Mouse (Mus musculus) embryonic fibroblast, embryonic 13.5 days (primary cell): Measurements from ENCODE around the gene Lpin1. TPM values are rescaled to one million over a fixed set of nuclear protein-coding genes. Genes with fewer than 3 reads are reported as not detected.

Source experiments
- H3K27ac ChIP-seq: 2 replicates; pipeline ENCODE4 v1.5.1; 2012; ENCODE audit warnings: low read length, control low read depth, inconsistent platforms; ENCODE audit not compliant: insufficient read depth
- H3K4me1 ChIP-seq: 2 replicates; pipeline ENCODE4 v1.6.1; 2011; ENCODE audit warnings: low read length; ENCODE audit not compliant: control insufficient read depth, insufficient read depth
- H3K4me3 ChIP-seq: 2 replicates; pipeline ENCODE4 v1.5.1; 2011; ENCODE audit warnings: mild to moderate bottlenecking, control low read depth, low read length; ENCODE audit not compliant: insufficient read depth
- CTCF ChIP-seq: IDR thresholded peaks from 2 replicates; pipeline ENCODE4 v1.5.1; 2011; ENCODE audit warnings: mild to moderate bottlenecking, control low read depth, low read length, moderate library complexity, borderline replicate concordance; ENCODE audit not compliant: insufficient read depth
- POLR2A ChIP-seq: IDR thresholded peaks from 2 replicates; pipeline ENCODE4 v1.6.1; 2011; ENCODE audit warnings: low read depth, mild to moderate bottlenecking, control low read depth, low read length, moderate library complexity
- polyA plus RNA-seq: library from polyadenylated mRNA; stranded (reverse); fragments of >200 nt; gene quantifications from 2 replicates; pipeline ENCODE4 v1.2.4, GENCODE M21; 2011; ENCODE audit warnings: low read depth; ENCODE audit not compliant: missing spikeins, insufficient read length

Lpin1 gene
- 8.9 and 11.1 TPM in 2 replicates for polyA plus RNA-seq

DNA sequence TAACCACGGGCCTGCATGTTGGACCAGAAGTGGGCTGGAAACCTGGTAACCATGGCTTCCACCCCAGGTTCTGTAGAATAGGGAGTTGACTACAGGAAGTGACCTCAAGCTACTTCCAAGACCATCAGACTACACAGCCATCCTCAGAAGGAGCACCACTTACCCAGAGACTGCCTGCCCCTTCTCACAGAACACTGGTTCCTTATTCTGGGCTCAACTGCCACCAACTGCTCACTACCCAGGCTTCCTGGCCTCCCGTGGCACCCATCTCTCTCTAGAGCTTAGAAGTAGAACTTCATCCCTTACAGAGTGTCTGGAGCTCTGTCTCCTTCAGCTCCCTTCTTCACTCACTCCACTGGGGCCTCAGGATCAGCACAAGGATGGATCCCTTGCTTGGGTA, at the start of gene Lpin1:
Lpin1 (minus strand) TSS at position 31 of the 400 bp plus-strand sequence.
- Histone ChIP-seq H3K4me3 (no peak within 1 kb of the TSS), H3K4me1 (no peaks in the 10 kb centered on the region), H3K27ac (no peak within 1 kb of the TSS)
- no peak for TF ChIP-seq POLR2A
- no peak for TF ChIP-seq CTCF

DNA sequence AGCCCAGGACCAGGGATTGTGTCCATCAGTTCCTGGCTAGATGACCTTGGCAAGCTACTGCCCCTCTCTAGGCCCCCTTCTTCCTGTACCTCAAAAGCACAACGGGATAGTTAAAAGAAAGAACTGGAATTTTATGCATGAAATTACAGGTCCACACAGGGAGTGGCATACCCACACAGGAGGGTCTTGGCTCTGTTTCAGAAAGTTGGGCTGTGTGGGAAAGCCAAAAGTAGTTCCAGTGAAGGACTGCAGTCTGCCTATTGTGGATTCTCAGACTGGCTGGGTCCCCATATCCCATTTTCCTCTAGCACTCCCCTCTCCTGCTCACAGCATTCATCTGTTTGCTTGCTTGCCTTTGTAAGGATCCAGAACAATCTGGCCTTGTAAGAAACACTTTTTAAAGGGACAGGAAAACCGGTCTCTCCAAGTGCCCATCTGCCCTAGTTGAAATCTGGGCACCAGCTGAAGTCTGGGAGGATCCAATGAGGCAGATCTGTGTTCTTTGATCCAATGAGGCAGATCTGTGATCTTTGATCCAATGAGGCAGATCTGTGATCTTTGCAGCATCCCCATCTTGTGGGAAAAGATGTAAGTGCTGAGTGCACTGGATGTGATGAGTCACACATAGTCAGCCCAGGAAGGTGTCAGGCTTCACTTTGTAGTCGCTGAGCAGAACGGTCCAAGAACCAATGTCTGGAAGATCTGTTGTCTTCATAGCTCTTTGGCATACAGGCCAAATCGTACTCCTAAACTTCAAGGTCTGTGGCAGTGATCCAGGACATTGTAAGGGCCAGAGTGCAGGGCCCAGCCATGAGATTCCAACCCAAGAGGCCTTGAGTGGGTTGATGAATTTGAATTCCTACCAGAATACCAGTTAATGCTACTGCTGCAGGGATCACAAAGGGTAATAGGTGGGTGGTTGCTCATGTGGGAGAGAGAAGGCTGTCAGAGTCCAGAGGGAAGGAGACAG, 46.4 kb upstream of the Lpin1 start:
- H3K27ac ChIP-seq = no peak overlapping the region
- TF ChIP-seq CTCF (no peak), POLR2A (no peak)
- no peaks in the 10 kb centered on the region for H3K4me1 ChIP-seq
- H3K4me3 ChIP-seq = no peak overlapping the region

DNA sequence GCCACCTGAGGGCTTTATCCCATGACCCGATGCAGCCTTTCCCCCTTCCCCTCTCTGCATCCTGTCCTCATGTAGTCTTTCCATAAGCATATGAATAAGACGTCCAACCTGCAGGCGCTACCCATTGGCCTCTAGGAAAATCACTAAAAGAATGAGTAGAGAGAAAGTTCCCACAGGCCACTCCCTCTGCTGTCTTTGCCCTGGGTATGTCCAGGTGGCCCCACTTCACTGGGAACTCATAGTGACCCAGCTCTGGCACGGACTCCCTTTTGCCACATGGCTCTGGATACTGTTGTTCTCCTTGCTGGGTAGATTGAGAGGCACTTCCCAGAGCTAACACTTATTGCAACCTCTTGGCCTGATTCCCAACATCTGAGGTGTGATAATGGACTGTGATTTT, 44.8 kb upstream of the Lpin1 start:
- Histone ChIP-seq H3K4me1 (no peaks in the 10 kb centered on the region), H3K4me3 (no peak overlapping the region), H3K27ac (no peak overlapping the region)
- no peak for TF ChIP-seq POLR2A
- no peak for TF ChIP-seq CTCF

GRCm38 (mm10) chr12:16653332-16654093, 42.7 kb upstream of the Lpin1 start, which contains the start of gene Ntsr2:
Gene Ntsr2, plus strand, starts transcription at chr12:16653382.
- no peaks in the 10 kb centered on the region for H3K4me1 ChIP-seq
- H3K4me3 ChIP-seq = no peak within 1 kb of the TSS
- no peak within 1 kb of the TSS for H3K27ac ChIP-seq
- no peak for TF ChIP-seq POLR2A
- TF ChIP-seq CTCF = no peak

DNA sequence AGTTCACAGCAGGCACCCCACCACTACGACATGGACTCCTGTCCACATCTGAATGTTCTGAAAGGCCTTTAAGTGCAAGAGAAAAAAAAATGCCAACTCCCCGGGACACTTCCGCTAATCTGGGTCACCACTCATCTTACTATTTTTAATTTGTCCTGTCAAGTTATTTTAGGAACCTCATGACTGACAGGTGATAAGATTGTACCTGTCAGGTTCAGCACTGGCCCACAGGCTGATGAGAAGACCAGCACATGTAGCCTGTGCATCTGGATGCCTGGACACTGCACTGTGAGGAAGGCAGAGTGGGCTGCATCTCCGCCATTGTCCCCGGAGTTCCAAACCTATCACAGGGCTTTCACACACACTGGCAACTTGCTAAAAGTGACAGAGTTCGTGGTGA, 39.1 kb upstream of the Lpin1 start:
- H3K4me3 ChIP-seq = no peak overlapping the region
- H3K4me1 ChIP-seq = no peaks in the 10 kb centered on the region
- TF ChIP-seq CTCF (no peak), POLR2A (no peak)
- no peak overlapping the region for H3K27ac ChIP-seq

- Histone ChIP-seq H3K4me3 (no peak overlapping the region), H3K4me1 (no peaks in the 10 kb centered on the region), H3K27ac (no peak overlapping the region)
- TF ChIP-seq CTCF = no peak
Measured at GRCm38 (mm10) chr12:16648273-16648672, 37.5 kb upstream of the Lpin1 start.

- no peaks in the 10 kb centered on the region for H3K4me1 ChIP-seq
- TF ChIP-seq CTCF (no peak), POLR2A (no peak)
- no peak overlapping the region for H3K27ac ChIP-seq
- no peak overlapping the region for H3K4me3 ChIP-seq
Measured at GRCm38 (mm10) chr12:16646780-16647409, 36.1 kb upstream of the Lpin1 start.

- H3K27ac ChIP-seq = no peak overlapping the region
- TF ChIP-seq POLR2A = no peak
- no peak for TF ChIP-seq CTCF
- no peak overlapping the region for H3K4me3 ChIP-seq
- no peaks in the 10 kb centered on the region for H3K4me1 ChIP-seq
Measured at GRCm38 (mm10) chr12:16644698-16645097, 33.9 kb upstream of the Lpin1 start.

DNA sequence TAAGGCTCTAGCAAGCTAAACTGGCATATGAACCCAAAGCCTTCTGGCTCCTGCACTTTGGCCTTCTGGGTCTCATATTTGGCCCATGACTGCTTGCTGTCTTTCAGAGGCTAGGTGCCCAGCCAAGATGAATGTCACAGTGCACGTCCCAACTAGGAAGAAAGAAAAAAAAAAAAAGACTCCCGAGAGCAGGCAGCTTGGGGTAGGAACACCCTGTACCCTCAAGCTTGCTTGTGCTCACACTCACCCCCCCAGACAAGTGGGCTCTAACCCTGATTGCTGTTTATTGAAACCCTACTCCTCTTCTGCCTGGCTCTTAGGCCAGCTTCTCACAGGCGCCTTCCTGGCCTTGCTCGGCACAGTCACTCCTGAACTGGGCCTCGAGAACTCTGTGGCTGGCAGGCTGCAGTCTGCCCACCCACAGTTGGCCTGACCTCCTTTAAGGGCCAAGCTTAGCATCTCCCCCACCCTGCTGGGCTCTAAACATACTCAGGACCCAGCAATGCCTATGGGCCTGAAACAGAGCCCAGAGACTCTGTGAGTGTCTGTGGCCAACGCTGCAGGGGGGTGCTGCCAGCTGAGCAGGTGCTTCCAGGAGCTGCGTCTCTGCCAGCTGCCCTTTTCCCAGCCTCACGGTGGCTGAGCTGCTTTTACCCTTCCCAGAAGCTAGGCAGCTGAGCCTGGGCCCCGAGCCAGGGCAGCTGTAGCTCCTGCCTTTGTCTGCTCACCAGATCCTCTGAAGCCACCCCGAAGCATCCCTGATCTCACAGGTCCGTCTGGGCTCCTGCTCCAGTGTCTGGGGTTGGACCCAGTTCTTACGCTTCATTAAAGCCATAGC, 33.0 kb upstream of the Lpin1 start:
- Histone ChIP-seq H3K27ac (no peak overlapping the region), H3K4me3 (no peak overlapping the region), H3K4me1 (no peaks in the 10 kb centered on the region)
- TF ChIP-seq POLR2A (no peak), CTCF (no peak)
